ENCODE assay signal across 22 mouse cellular contexts in the genomic region with DNA sequence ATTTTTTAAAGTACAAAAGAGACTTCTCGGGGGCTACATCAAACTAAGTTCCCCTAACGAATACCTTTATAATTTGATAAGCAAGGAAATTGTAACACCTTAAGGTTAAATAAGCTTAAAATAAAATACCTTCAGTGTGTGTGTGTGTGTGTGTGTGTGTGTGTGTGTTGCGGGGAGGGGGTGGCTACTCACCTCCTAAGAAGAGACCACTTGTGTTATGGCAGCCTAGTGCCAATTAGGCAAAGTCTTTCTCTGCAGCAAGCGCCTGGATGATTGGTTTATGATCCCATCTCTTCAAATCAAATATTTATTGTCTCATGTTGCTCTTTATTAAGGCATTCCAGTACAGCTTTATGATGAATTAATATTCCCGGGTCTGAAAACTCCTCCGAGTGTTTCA.
DNase-seq lines count a peak whose midpoint lies in the region; ATAC-seq and TF ChIP-seq lines count a peak whose summit lies in the region.
"Had no signal": no experiment of that assay in that cellular context is flagged by ENCODE, and none has a peak within 500 bp of the region (broad histone marks: within the 10 kb centered on the region; RNA-seq: fewer than 3 reads in every experiment).

No protein-coding gene starts in this region.

- H3K9me3 ChIP-seq in neural tube, embryonic 14.5 days (ENCODE audit: control insufficient read depth, low read length), result no peaks in the 10 kb centered on the region
- no peaks in the 10 kb centered on the region for H3K9me3 ChIP-seq in neural tube, embryonic 15.5 days (replicated peaks)
- H3K9me3 ChIP-seq in limb, embryonic 13.5 days, result no peaks in the 10 kb centered on the region
- H3K9me3 ChIP-seq in midbrain, postnatal 0 days (ENCODE audit: low read length), result no peaks in the 10 kb centered on the region
- H3K9me3 ChIP-seq: embryonic facial prominence, embryonic 13.5 days; embryonic facial prominence, embryonic 15.5 days; forebrain, embryonic 10.5 days; forebrain, embryonic 12.5 days had no signal

- H3K9ac ChIP-seq in neural tube, embryonic 14.5 days (replicated peaks; ENCODE audit: low read depth, low read length), result no peak overlapping the region
- H3K9ac ChIP-seq in neural tube, embryonic 15.5 days (replicated peaks), result no peak overlapping the region
- no peak overlapping the region for H3K9ac ChIP-seq in limb, embryonic 13.5 days
- H3K9ac ChIP-seq in midbrain, postnatal 0 days (replicated peaks; ENCODE audit: low read length, poor library complexity, severe bottlenecking), result no peak overlapping the region
- H3K9ac ChIP-seq: embryonic facial prominence, embryonic 13.5 days; embryonic facial prominence, embryonic 15.5 days; forebrain, embryonic 12.5 days had no signal

- H3K4me2 ChIP-seq in neural tube, embryonic 14.5 days (ENCODE audit: low read depth, low read length), result no peak overlapping the region
- H3K4me2 ChIP-seq in neural tube, embryonic 15.5 days, result no peak overlapping the region
- H3K4me2 ChIP-seq in limb, embryonic 13.5 days (replicated peaks), result no peak overlapping the region
- no peak overlapping the region for H3K4me2 ChIP-seq in midbrain, postnatal 0 days (ENCODE audit: low read depth, low read length, poor library complexity, severe bottlenecking)
- H3K4me2 ChIP-seq: embryonic facial prominence, embryonic 13.5 days; embryonic facial prominence, embryonic 15.5 days; forebrain, embryonic 12.5 days had no signal

- DNase-seq in lung, postnatal 25 days (ENCODE audit: low spot score), result no peak
- DNase-seq in midbrain, postnatal 0 days (ENCODE audit: low spot score), result no peak
- DNase-seq: adrenal gland, adult 2 months; adrenal gland, postnatal 10 days; adrenal gland, postnatal 25 days; cerebellum, adult 11 months; cerebellum, adult 18-20 months; cerebellum, adult 8-10 months; cerebellum, adult 9-11 months; cerebellum, postnatal 14 days; cerebellum, postnatal 36 days; embryo, embryonic 11 days had no signal

- H3K4me1 ChIP-seq in neural tube, embryonic 14.5 days (ENCODE audit: control insufficient read depth, insufficient read depth, low read length), result peaks cover 5% of the 10 kb centered on the region; the same call in 1 of the 2 replicates
- peaks cover 14% of the 10 kb centered on the region for H3K4me1 ChIP-seq in neural tube, embryonic 15.5 days
- peaks cover 17% of the 10 kb centered on the region; the same call in 1 of the 2 replicates for H3K4me1 ChIP-seq in limb, embryonic 13.5 days
- H3K4me1 ChIP-seq in midbrain, postnatal 0 days (ENCODE audit: insufficient read depth, low read length), result no peaks in the 10 kb centered on the region
- H3K4me1 ChIP-seq: embryonic facial prominence, embryonic 15.5 days had no signal

- no peak overlapping the region for H3K4me3 ChIP-seq in neural tube, embryonic 14.5 days (ENCODE audit: low read depth, low read length)
- H3K4me3 ChIP-seq in neural tube, embryonic 15.5 days (replicated peaks), result no peak overlapping the region
- H3K4me3 ChIP-seq in limb, embryonic 13.5 days, result no peak overlapping the region
- no peak overlapping the region for H3K4me3 ChIP-seq in midbrain, postnatal 0 days (ENCODE audit: low read depth, low read length)
- H3K4me3 ChIP-seq: embryonic facial prominence, embryonic 13.5 days; embryonic facial prominence, embryonic 15.5 days; erythroblast, embryonic 14.5 days; forebrain, embryonic 10.5 days; forebrain, embryonic 12.5 days had no signal

- H3K36me3 ChIP-seq in neural tube, embryonic 14.5 days (ENCODE audit: control insufficient read depth, insufficient read depth, low read length), result no peaks in the 10 kb centered on the region
- H3K36me3 ChIP-seq in neural tube, embryonic 15.5 days, result no peaks in the 10 kb centered on the region
- no peaks in the 10 kb centered on the region for H3K36me3 ChIP-seq in limb, embryonic 13.5 days
- H3K36me3 ChIP-seq in midbrain, postnatal 0 days (ENCODE audit: insufficient read depth, low read length), result no peaks in the 10 kb centered on the region
- H3K36me3 ChIP-seq: embryonic facial prominence, embryonic 13.5 days; embryonic facial prominence, embryonic 15.5 days; forebrain, embryonic 10.5 days; forebrain, embryonic 12.5 days had no signal

- no peak for TF ChIP-seq CTCF in midbrain, postnatal 0 days (IDR thresholded peaks at IDR 0.05)

- H3K27ac ChIP-seq in neural tube, embryonic 14.5 days (ENCODE audit: low read depth, low read length), result no peak overlapping the region
- no peak overlapping the region for H3K27ac ChIP-seq in neural tube, embryonic 15.5 days (replicated peaks)
- H3K27ac ChIP-seq in limb, embryonic 13.5 days, result no peak overlapping the region
- H3K27ac ChIP-seq in midbrain, postnatal 0 days (ENCODE audit: low read depth, low read length), result no peak overlapping the region
- H3K27ac ChIP-seq: embryonic facial prominence, embryonic 13.5 days; embryonic facial prominence, embryonic 15.5 days; forebrain, embryonic 10.5 days; forebrain, embryonic 12.5 days had no signal

- H3K27me3 ChIP-seq in neural tube, embryonic 14.5 days (ENCODE audit: control insufficient read depth, insufficient read depth, low read length), result no peaks in the 10 kb centered on the region
- H3K27me3 ChIP-seq in neural tube, embryonic 15.5 days (replicated peaks), result no peaks in the 10 kb centered on the region
- no peaks in the 10 kb centered on the region for H3K27me3 ChIP-seq in limb, embryonic 13.5 days
- H3K27me3 ChIP-seq in midbrain, postnatal 0 days (ENCODE audit: insufficient read depth, low read length), result no peaks in the 10 kb centered on the region
- H3K27me3 ChIP-seq: embryonic facial prominence, embryonic 13.5 days; embryonic facial prominence, embryonic 15.5 days had no signal

- 72% methylated on average over 6 of the region's 6 CpGs for WGBS in neural tube, embryonic 14.5 days
- WGBS in neural tube, embryonic 15.5 days, result 61% methylated on average over 6 of the region's 6 CpGs
- WGBS in limb, embryonic 13.5 days, result 60% methylated on average over 6 of the region's 6 CpGs
- WGBS in midbrain, postnatal 0 days, result 81% methylated on average over 6 of the region's 6 CpGs

- ATAC-seq in neural tube, embryonic 14.5 days (ENCODE audit: low read depth), result 0 out of 2 replicates have a peak, but pooled peaks have one; percentile 44
- ATAC-seq in neural tube, embryonic 15.5 days (ENCODE audit: low FRiP score), result no peak
- peak; percentile 66 for ATAC-seq in limb, embryonic 13.5 days (ENCODE audit: low FRiP score, low read depth)
- no peak for ATAC-seq in midbrain, postnatal 0 days (ENCODE audit: low FRiP score)
- ATAC-seq: forebrain, embryonic 14.5 days; forebrain, embryonic 16.5 days had no signal

Comparison
In these comparisons a context has a peak if more than half of its experiments do, and no peak if none do; other contexts are left out.
1. ATAC-seq: peak in neural tube, embryonic 14.5 days (single experiment) and limb, embryonic 13.5 days (single experiment); none in neural tube, embryonic 15.5 days (single experiment) and midbrain, postnatal 0 days (single experiment).